Mouse (Mus musculus): ENCODE measurements around the gene Gm6583.

DNA sequence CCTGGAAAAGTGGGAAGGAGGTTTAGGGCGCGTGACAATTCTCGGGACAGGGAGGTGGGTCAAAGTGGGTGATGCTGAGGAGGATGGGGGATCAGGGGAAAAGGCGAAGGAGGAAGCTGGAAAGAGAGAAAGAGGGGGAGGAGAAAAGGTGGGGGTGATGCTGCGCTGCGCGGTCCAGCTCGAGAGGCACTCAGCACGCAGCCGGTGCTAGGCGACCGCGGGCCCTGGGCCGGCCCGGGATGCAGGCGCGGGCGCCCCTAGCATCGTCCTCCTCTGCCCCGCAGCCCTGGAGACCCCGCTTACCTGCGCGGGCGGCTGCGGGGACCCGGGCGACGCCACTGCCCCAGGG, 38.6 kb upstream of the Gm6583 start:
- TF ChIP-seq GATA1 (IDR thresholded peaks at IDR 0.05; ENCODE audit: borderline replicate concordance, low read length): no peak
- TF ChIP-seq FLI1 (IDR thresholded peaks at IDR 0.05; ENCODE audit: low read length): no peak

Measured in megakaryocyte, embryonic 14.5 days (primary cell).